Mouse (Mus musculus) liver, embryonic 14.5 days (tissue): ENCODE measurements at regions not wholly inside any gene's neighbourhood (a gene's known extent, or its start where the extent isn't known, plus 50 kb on each side); places are given as distances from the start of the nearest gene placed in this dataset.

Experiments used
- CTCF ChIP-seq: IDR thresholded peaks from 2 replicates; pipeline ENCODE4 v1.5.1; 2016; ENCODE audit warnings: antibody characterized with exemption, low read depth, control low read depth
- EP300 ChIP-seq: IDR thresholded peaks from 2 replicates; pipeline ENCODE4 v1.6.1; 2016; ENCODE audit warnings: antibody characterized with exemption, low read depth

- TF ChIP-seq CTCF (no peak), EP300 (no peak)
Observed at GRCm38 (mm10) chr5:119766372-119766771, 66.1 kb upstream of the Tbx5 start.
